In the genomic region with DNA sequence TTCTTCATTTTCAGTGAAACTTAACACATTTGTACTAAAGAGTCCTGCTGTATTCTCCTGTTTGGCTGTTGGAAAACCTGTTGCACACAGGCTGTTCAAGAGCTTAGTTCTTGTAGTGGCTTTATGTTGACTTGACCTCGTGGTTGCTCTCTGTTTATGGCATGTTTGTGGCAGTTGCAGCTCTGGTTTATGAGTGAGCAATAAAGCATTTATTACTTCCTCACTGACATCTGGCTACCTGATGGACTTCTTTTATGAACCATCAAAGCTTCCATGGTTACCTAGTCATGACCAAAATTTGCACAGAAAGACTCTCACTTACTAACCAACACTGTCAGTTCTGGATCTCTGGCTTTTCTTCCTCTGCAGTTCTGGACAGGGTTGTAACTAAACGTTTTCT, we compare ENCODE assay signal across 27 mouse cellular contexts.
A peak's percentile ranks its signal among the peaks of the same experiment; 100 is the strongest.
DNase-seq lines count a peak whose midpoint lies in the region; ATAC-seq and TF ChIP-seq lines count a peak whose summit lies in the region.
"Had no signal": no experiment of that assay in that cellular context is flagged by ENCODE, and none has a peak within 500 bp of the region (broad histone marks: within the 10 kb centered on the region; RNA-seq: fewer than 3 reads in every experiment).

No protein-coding gene starts in this region.

- DNase-seq in forebrain, embryonic 14.5 days (ENCODE audit: low spot score): no peak
- DNase-seq in hindlimb bud, embryonic 11.5 days (ENCODE audit: extremely low spot score, low read depth, low spot score): peak; percentile 54
- DNase-seq in adrenal gland, adult 2 months: no peak
- DNase-seq in kidney, postnatal 10 days: no peak
- DNase-seq: adrenal gland, postnatal 25 days; B cell, adult 2 months; cerebellum, adult 11-12 months; cerebellum, adult 8-10 months; cerebellum, postnatal 36 days; embryo, embryonic 11 days; gastrocnemius, adult 2 months; gastrocnemius, postnatal 14 days; heart, adult 11 months; kidney, adult 18-20 months had no signal

- H3K36me3 ChIP-seq in forebrain, embryonic 16.5 days (ENCODE audit: control insufficient read depth, insufficient read depth): no peaks in the 10 kb centered on the region
- no peaks in the 10 kb centered on the region for H3K36me3 ChIP-seq in forebrain, embryonic 14.5 days (ENCODE audit: control insufficient read depth, insufficient read depth, low read length)
- H3K36me3 ChIP-seq in intestine, postnatal 0 days (ENCODE audit: control insufficient read depth, insufficient read depth): peaks cover under 1% of the 10 kb centered on the region; the same call in 1 of the 2 replicates
- H3K36me3 ChIP-seq: G1E had no signal

- peak overlapping the region; percentile 83 for H3K27ac ChIP-seq in forebrain, embryonic 16.5 days (ENCODE audit: low read length)
- no peak overlapping the region for H3K27ac ChIP-seq in forebrain, embryonic 14.5 days (ENCODE audit: low read depth, low read length)
- H3K27ac ChIP-seq in intestine, postnatal 0 days (ENCODE audit: low read depth, low read length): no peak overlapping the region
- H3K27ac ChIP-seq: embryonic facial prominence, embryonic 10.5 days; embryonic facial prominence, embryonic 13.5 days; gastrocnemius, adult 2 months; hindbrain, embryonic 13.5 days had no signal

- ATAC-seq in forebrain, embryonic 16.5 days: no peak
- ATAC-seq in forebrain, embryonic 14.5 days: no peak
- peak; percentile 83 for ATAC-seq in intestine, postnatal 0 days
- ATAC-seq: forebrain, embryonic 13.5 days; hindbrain, embryonic 16.5 days; inflammation-experienced regulatory T-cells, adult 6 months; Patski had no signal

- no peak overlapping the region for H3K4me3 ChIP-seq in forebrain, embryonic 16.5 days (replicated peaks; ENCODE audit: low read length)
- H3K4me3 ChIP-seq in forebrain, embryonic 14.5 days (ENCODE audit: low read depth, low read length): no peak overlapping the region
- no peak overlapping the region for H3K4me3 ChIP-seq in intestine, postnatal 0 days (ENCODE audit: low read depth, low read length)
- H3K4me3 ChIP-seq: embryonic facial prominence, embryonic 10.5 days; embryonic facial prominence, embryonic 13.5 days; erythroblast, embryonic 14.5 days; forebrain, embryonic 13.5 days; gastrocnemius, adult 2 months; hindbrain, embryonic 13.5 days had no signal

- TF ChIP-seq CTCF in intestine, postnatal 0 days (IDR thresholded peaks at IDR 0.05; ENCODE audit: low read depth): no peak

- peaks cover 17% of the 10 kb centered on the region for H3K4me1 ChIP-seq in forebrain, embryonic 16.5 days (replicated peaks; ENCODE audit: control insufficient read depth, insufficient read depth, low read length)
- no peaks in the 10 kb centered on the region for H3K4me1 ChIP-seq in forebrain, embryonic 14.5 days (ENCODE audit: control insufficient read depth, insufficient read depth, low read length)
- no peaks in the 10 kb centered on the region; the same call in 1 of the 2 replicates for H3K4me1 ChIP-seq in intestine, postnatal 0 days (replicated peaks; ENCODE audit: control insufficient read depth, insufficient read depth, low read length)
- H3K4me1 ChIP-seq: embryonic facial prominence, embryonic 10.5 days; embryonic facial prominence, embryonic 13.5 days had no signal

- 77% methylated on average over 2 of the region's 2 CpGs for WGBS in forebrain, embryonic 16.5 days
- WGBS in forebrain, embryonic 14.5 days: 83% methylated on average over 2 of the region's 2 CpGs
- WGBS in intestine, postnatal 0 days: 30% methylated on average over 2 of the region's 2 CpGs

- no peaks in the 10 kb centered on the region for H3K9me3 ChIP-seq in forebrain, embryonic 16.5 days (ENCODE audit: control insufficient read depth, low read length)
- no peaks in the 10 kb centered on the region for H3K9me3 ChIP-seq in forebrain, embryonic 14.5 days (replicated peaks; ENCODE audit: control insufficient read depth, low read length)
- no peaks in the 10 kb centered on the region for H3K9me3 ChIP-seq in intestine, postnatal 0 days (ENCODE audit: control insufficient read depth)
- H3K9me3 ChIP-seq: embryonic facial prominence, embryonic 10.5 days; embryonic facial prominence, embryonic 13.5 days; forebrain, embryonic 13.5 days; hindbrain, embryonic 13.5 days had no signal

- no peak overlapping the region for H3K9ac ChIP-seq in forebrain, embryonic 16.5 days (replicated peaks; ENCODE audit: low read depth, low read length)
- no peak overlapping the region for H3K9ac ChIP-seq in forebrain, embryonic 14.5 days (ENCODE audit: low read length)
- no peak overlapping the region for H3K9ac ChIP-seq in intestine, postnatal 0 days (ENCODE audit: low read depth, low read length)
- H3K9ac ChIP-seq: embryonic facial prominence, embryonic 13.5 days; forebrain, embryonic 13.5 days; hindbrain, embryonic 13.5 days had no signal

- H3K27me3 ChIP-seq in forebrain, embryonic 16.5 days (replicated peaks; ENCODE audit: control insufficient read depth, insufficient read depth, low read length): no peaks in the 10 kb centered on the region
- no peaks in the 10 kb centered on the region for H3K27me3 ChIP-seq in forebrain, embryonic 14.5 days (replicated peaks; ENCODE audit: control insufficient read depth, insufficient read depth, low read length)
- H3K27me3 ChIP-seq in intestine, postnatal 0 days (replicated peaks; ENCODE audit: control insufficient read depth, insufficient read depth, low read length): no peaks in the 10 kb centered on the region
- H3K27me3 ChIP-seq: CH12.LX; embryonic facial prominence, embryonic 13.5 days; forebrain, embryonic 13.5 days; hindbrain, embryonic 13.5 days; Patski had no signal

- H3K4me2 ChIP-seq in forebrain, embryonic 16.5 days (ENCODE audit: low read length): no peak overlapping the region
- no peak overlapping the region for H3K4me2 ChIP-seq in forebrain, embryonic 14.5 days (ENCODE audit: low read length)
- no peak overlapping the region for H3K4me2 ChIP-seq in intestine, postnatal 0 days (replicated peaks; ENCODE audit: low read depth)
- H3K4me2 ChIP-seq: embryonic facial prominence, embryonic 13.5 days; forebrain, embryonic 13.5 days; heart, embryonic 11.5 days; hindbrain, embryonic 13.5 days had no signal
